Mouse (Mus musculus): ENCODE measurements around the gene Bcas2. TPM values are rescaled to one million over a fixed set of nuclear protein-coding genes. Genes with fewer than 3 reads are reported as not detected.

Bcas2 gene
- total RNA-seq, 2 experiments from 2014 or later = 41.3 to 51.7 TPM

DNA sequence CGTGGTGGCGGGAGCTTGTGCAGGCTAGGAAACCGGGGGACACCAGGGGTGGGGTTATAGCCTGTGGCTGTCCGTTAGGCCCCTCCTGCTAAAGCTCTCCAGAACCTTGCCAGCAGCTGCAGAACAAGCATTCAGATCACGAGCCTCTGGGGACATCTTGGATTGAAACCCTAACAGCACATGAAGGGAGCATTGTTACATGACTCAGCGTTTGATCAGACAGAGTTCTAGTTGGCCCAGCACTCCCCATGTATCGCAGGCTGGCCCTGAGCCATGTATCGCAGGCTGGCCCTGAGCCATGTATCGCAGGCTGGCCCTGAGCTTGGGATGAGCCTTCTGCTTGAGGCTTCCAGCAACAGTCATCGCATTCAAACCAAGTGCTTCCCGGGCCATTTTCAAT is 30.2 kb upstream of the Bcas2 start:
- intact Hi-C loops (cut with DNase I) = no loop called here
- DNase-seq = peak; percentile 54
- H3K27ac ChIP-seq = no peak overlapping the region
- TF ChIP-seq CTCF (IDR thresholded peaks at IDR 0.05) = no peak
- H3K4me3 ChIP-seq = no peak overlapping the region

GRCm38 (mm10) chr3:103142366-103142765 is 29.1 kb upstream of the Bcas2 start:
- no peak for TF ChIP-seq CTCF (IDR thresholded peaks at IDR 0.05)
- no peak overlapping the region for H3K27ac ChIP-seq
- no peak for DNase-seq
- no peak overlapping the region for H3K4me3 ChIP-seq
- intact Hi-C loops (cut with DNase I) = loop anchor here (2.0 kb wide), 1 partner anchor 24 kb away; no protein-coding TSS in a partner anchor

- intact Hi-C loops (cut with DNase I) = loop anchor here (5.0 kb wide), 1 partner anchor 43 kb away; the partner anchor contains the start of gene Dennd2c
- H3K4me3 ChIP-seq = no peak overlapping the region
- no peak for DNase-seq
- no peak overlapping the region for H3K27ac ChIP-seq
- no peak for TF ChIP-seq CTCF (IDR thresholded peaks at IDR 0.05)
These were observed 26.1 kb upstream of the Bcas2 start for GRCm38 (mm10) chr3:103145336-103145735.

DNA sequence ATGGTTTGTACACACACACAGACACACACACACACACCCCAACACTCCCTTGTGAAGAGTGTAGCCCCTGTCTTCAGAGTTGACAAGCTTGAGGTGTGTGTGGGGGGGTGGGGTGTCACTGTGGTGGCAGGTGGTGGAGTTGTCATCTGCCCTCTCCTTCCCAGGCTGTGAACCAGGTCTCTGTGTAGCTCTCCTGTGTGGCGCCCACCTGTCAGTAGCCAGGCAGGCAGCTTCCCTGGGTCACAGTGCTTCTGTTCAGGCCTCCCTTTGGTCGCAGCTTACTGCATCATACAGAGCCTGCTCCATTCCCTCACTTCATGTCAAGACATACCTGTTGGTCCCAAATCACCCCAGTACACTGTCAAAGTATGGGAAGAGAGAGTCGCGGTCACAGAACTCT is 25.7 kb upstream of the Bcas2 start:
- Histone ChIP-seq H3K4me3 (no peak overlapping the region), H3K27ac (no peak overlapping the region)
- no peak for TF ChIP-seq CTCF (IDR thresholded peaks at IDR 0.05)
- intact Hi-C loops (cut with DNase I) = loop anchor here (5.0 kb wide), 1 partner anchor 43 kb away; the partner anchor contains the start of gene Dennd2c
- no peak for DNase-seq

- no peak overlapping the region for H3K27ac ChIP-seq
- intact Hi-C loops (cut with DNase I) = loop anchor here (5.0 kb wide), 1 partner anchor 44 kb away; the partner anchor contains the start of gene Dennd2c
- DNase-seq = no peak
- no peak overlapping the region for H3K4me3 ChIP-seq
- TF ChIP-seq CTCF (IDR thresholded peaks at IDR 0.05) = no peak
These were observed 24.9 kb upstream of the Bcas2 start for GRCm38 (mm10) chr3:103146330-103147166.

- Histone ChIP-seq H3K4me3 (no peak overlapping the region), H3K27ac (no peak overlapping the region)
- no peak for DNase-seq
- intact Hi-C loops (cut with DNase I) = loop anchor here (5.0 kb wide), 1 partner anchor 45 kb away; the partner anchor contains the start of gene Dennd2c
- peak; percentile 20; the same call in 1 of the 2 replicates for TF ChIP-seq CTCF (IDR thresholded peaks at IDR 0.05)
These were observed 23.7 kb upstream of the Bcas2 start for GRCm38 (mm10) chr3:103147775-103148174.

GRCm38 (mm10) chr3:103148941-103149340 is 22.5 kb upstream of the Bcas2 start:
- intact Hi-C loops (cut with DNase I) = loop anchor here (5.0 kb wide), 1 partner anchor 47 kb away; the partner anchor contains the start of gene Dennd2c
- no peak overlapping the region for H3K27ac ChIP-seq
- TF ChIP-seq CTCF (IDR thresholded peaks at IDR 0.05) = no peak
- H3K4me3 ChIP-seq = no peak overlapping the region
- no peak for DNase-seq

DNA sequence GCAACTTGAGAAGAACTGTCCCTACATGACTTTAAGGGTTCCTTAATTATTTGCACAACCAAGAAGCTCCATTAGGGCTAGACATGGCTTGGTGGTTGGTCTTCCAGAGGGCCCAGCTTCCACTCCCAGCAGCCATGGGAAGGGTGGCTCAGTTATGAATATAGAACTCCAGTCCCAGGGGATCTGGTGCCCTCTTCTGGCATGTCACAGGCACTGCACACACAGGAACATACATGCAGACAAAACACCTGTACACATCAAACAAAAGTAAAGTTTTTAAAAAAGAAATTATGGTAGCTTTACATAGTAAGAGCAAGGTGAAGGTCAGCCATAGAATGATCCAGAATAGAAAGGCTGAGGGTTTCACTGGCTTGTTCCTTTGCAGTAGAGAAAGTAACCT is 17.7 kb upstream of the Bcas2 start:
- no peak overlapping the region for H3K27ac ChIP-seq

GRCm38 (mm10) chr3:103159232-103159900 is 12.1 kb upstream of the Bcas2 start:
- Histone ChIP-seq H3K27ac (no peak overlapping the region), H3K4me3 (no peak overlapping the region)
- intact Hi-C loops (cut with DNase I) = no loop called here
- TF ChIP-seq CTCF (IDR thresholded peaks at IDR 0.05) = no peak
- no peak for DNase-seq

More for the DNA sequence above, 17.7 kb upstream of the Bcas2 start:
- TF ChIP-seq CTCF (IDR thresholded peaks at IDR 0.05) = peak; percentile 57
- no peak overlapping the region for H3K4me3 ChIP-seq
- intact Hi-C loops (cut with DNase I) = no loop called here
- no peak for DNase-seq

DNA sequence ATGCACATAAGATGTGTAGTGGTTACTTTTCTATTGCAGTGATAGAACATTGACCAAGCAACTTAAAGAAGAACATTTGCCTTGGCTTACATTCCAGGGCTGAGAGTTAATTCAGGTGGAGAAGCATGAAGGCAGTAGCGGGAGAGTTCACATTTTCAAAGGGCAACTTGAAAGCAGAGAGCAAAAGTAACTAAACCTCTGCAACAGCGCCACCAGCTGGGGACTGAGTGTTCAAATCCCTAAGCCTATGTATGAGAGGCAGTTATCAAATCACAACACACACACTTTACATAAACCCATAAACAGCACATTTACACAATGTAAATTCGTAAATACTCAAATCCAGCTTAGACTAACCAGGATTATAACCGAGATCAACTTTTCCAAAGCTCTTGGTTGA is 1.7 kb upstream of the Bcas2 start:
- peak; percentile 83 for TF ChIP-seq CTCF (IDR thresholded peaks at IDR 0.05)
- Histone ChIP-seq H3K27ac (no peak overlapping the region), H3K4me3 (no peak overlapping the region)
- intact Hi-C loops (cut with DNase I) = loop anchor here (1.0 to 10.0 kb wide), 5 partner anchors 67 to 454 kb away; partner anchors contain the start of genes Dennd2c, Nras, Sike1 and Trim33
- DNase-seq = peak; percentile 87

DNA sequence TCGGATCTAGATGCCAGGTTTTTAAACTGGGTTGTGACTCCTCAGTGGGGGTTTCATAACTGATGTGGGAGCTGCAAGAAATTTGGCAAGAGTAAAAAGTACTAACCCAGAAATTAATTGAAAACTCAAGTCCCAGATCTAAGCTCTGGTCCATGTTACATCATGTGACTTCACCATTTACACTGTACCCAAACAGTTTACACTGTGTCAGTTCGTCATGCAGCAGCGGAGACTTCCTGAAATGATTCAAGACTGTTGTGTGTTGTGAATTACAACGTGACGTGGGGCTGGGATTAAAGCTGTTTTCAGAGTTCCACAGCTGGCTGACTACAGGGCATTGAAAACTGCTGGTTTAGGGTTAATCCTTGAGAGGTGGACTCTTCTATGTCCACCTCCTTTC is 1.2 kb downstream of the Bcas2 start:
- intact Hi-C loops (cut with DNase I) = loop anchor here (5.0 to 10.0 kb wide), 3 partner anchors 70 to 178 kb away; partner anchors contain the start of genes Dennd2c, Sike1 and Trim33
- H3K4me3 ChIP-seq = peak overlapping the region; percentile 98

DNA sequence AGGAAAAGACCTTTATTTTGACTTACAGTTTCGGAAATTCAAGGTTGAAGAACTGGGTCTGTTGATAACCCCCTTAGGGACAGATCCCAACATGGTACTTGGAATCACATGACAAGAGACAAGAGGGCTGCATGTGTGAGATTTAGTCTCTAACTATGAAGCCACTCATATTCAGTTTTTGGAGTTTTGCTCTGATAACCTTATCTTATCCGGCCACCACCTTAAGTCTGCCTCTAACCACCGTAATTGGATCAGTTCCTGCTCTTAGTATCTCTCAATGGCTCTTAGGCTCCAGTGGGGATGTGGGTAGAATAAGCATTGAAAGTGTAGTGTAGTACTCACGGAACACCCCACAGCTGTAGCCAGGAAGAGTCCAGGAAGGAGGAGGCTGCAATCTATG is 5.3 kb downstream of the Bcas2 start:
- no peak overlapping the region for H3K27ac ChIP-seq
- TF ChIP-seq CTCF (IDR thresholded peaks at IDR 0.05) = no peak
- no peak for DNase-seq
- H3K4me3 ChIP-seq = no peak overlapping the region
- intact Hi-C loops (cut with DNase I) = loop anchor here (10.0 kb wide), 1 partner anchor 182 kb away; the partner anchor contains the start of gene Sike1

More for the DNA sequence above, 1.2 kb downstream of the Bcas2 start:
- no peak for DNase-seq
- peak overlapping the region; percentile 94; the same call in 1 of the 2 replicates for H3K27ac ChIP-seq
- no peak for TF ChIP-seq CTCF (IDR thresholded peaks at IDR 0.05)
